Mouse (Mus musculus) cortical plate, adult 2 months (tissue): Measurements from ENCODE around the gene Carmil1.

Source experiments
- CTCF ChIP-seq: fragments of 200-500 bp; IDR thresholded peaks from 2 replicates; pipeline ENCODE4 v1.5.1; 2011; ENCODE audit warnings: mild to moderate bottlenecking, control low read depth, low read length; ENCODE audit not compliant: insufficient read depth; ENCODE audit errors: extremely low read depth
- POLR2A ChIP-seq: fragments of 200-500 bp; IDR thresholded peaks from 2 replicates; pipeline ENCODE4 v1.6.1; 2011; ENCODE audit warnings: mild to moderate bottlenecking, low read length, control low read depth; ENCODE audit not compliant: insufficient read depth; ENCODE audit errors: extremely low read depth

DNA sequence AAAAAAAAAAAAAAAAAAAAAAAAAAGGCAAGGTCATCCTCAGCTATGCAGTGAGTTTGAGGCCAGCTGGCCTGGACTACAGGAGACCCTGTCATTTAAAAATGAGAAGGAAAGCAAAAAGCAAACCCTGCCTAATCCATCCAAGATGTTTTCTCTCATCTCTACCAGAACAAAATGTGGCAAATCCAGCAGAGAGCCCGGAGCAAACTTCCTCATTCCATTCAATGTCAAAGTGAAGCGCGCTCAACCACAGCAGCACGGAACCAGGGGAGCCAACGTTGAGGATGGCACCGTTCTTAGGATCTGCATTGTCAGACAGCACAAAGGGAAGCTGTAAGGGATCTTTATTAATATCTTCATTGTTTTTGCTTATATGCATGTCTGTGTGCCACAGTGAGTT is 22.8 kb downstream of the Carmil1 start:
- TF ChIP-seq CTCF (no peak), POLR2A (no peak)
